Mouse (Mus musculus): ENCODE data around the gene Cyfip2. TPM values are rescaled to one million over a fixed set of nuclear protein-coding genes. Genes with fewer than 3 reads are reported as not detected.

Gene Cyfip2
- 1 to 10 TPM; 2.1 to 2.3 TPM for total RNA-seq (2021)
- long read RNA-seq, experiment 1, full-length matches to known transcripts = 1 of 2 reads
- long read RNA-seq, experiment 1, partial matches to known transcripts = 0 of 2 reads
- long read RNA-seq, experiment 1, other reads (novel, unspliced or antisense) = 1 of 2 reads
- long read RNA-seq, experiment 2, full-length matches to known transcripts = 1 of 3 reads
- long read RNA-seq, experiment 2, partial matches to known transcripts = 2 of 3 reads
- long read RNA-seq, experiment 2, other reads (novel, unspliced or antisense) = 0 of 3 reads

DNA sequence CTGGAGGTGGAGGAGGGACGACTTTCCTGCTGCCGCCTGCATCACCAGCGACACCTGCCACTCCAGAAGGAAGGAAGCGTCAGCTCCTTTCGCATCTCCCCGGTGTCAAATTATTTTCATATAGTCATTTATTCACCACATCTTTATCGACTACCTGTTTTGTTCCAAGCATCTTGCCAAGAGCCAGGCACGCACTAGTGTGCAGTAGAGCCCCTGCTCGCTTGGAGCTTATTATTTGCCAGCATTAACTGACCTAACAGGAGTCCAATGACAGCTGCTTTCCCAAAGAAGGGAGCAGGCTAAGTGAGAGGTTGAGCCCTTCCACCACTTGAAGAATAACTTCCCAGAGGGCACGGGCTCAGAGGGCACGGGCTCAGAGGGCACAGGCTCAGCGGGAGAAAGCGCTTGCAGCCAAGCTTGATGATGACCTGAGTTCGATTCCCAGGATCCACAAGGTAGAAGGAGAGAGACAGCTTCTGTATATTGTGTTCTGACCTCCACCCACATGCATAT, at the start of gene Cyfip2:
Gene Cyfip2, minus strand, starts transcription at position 337 of the 513 bp plus-strand sequence.
- no peak for DNase-seq (ENCODE audit: low spot score in 2 of 2)

DNA sequence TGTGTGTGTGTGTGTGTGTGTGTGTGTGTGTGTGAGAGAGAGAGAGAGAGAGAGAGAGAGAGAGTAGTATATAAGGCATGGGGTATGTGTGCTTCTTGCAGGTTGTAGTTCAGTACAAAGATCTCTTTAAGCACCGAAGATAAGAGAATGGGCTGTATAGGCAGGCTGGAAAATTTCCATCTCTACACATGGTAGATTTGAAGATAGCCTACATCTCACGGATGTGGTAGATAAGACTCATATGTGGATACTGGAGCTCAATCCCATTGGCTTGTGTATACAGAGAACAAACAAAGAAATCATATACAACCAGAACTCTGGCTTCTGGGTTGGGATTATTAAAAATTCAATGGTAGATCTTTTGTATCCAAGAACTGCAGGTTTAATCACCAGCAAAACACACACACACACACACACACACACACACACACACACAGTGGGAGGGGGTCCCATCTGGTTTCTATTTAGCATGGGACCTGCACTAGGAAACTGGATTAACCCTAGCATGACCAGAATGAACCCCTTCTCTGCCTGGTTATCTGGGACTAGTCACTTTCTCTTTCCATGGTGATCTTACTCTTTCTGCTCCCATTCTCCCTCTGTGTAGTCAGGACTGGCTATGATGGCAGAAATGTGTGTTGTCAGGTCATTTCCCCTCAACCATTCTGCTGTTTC, 48.5 kb upstream of the Cyfip2 start:
- no peak for DNase-seq (ENCODE audit: low spot score in 2 of 2)

DNA sequence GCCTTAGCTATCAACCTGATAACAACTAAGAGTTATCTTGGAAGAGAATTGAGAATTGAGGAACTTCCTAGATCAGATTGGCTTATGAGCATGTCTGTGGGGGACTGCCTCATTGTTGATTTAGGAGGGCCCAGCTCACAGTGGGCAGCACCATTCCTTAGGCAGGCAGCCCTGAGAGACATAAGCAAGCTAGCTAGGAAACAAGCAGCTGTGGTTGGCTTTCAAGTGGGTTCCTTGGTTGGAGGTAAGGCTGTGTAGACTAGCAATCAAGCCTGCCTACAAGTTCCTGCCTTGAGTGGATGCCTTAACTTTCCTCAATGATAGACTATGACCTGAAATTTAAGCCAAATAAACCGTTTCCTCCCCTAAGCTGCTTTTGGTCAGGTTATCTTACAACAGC, 45.7 kb upstream of the Cyfip2 start:
- no peak for DNase-seq (ENCODE audit: low spot score in 2 of 2)

DNA sequence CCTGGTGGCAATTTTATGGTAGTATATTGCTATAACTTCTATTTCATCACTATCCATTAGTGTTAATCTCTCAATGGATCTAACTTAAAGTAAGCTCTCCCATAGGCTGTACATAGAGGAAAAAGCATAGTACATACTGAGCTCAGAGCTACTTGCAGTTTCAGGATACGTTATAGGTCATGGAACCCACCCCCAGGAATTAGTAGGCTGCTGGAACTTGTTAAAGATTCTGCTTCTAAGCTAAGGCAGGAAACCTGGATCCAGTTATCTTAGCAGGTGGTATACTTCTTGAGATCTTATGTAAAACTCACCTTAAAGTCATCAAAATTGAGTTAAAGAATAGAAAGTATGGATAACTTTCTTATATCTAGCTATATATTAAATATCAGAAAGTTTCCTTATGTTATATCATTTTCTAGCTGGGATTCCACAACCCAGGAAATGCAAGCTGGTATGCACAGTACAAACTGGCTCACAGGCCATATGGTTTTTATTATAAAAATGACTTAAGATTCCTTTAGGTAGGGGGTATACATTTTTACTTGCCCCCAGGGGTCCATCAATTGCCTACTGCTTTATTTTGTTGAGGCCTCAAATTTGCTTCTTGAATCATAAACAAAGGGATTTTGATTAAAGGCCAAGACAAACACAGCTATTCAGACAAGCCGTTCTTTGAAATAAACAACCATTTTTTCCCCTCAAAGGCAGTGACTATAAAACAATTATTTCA, 37.2 kb upstream of the Cyfip2 start:
- no peak for DNase-seq (ENCODE audit: low spot score in 2 of 2)

DNA sequence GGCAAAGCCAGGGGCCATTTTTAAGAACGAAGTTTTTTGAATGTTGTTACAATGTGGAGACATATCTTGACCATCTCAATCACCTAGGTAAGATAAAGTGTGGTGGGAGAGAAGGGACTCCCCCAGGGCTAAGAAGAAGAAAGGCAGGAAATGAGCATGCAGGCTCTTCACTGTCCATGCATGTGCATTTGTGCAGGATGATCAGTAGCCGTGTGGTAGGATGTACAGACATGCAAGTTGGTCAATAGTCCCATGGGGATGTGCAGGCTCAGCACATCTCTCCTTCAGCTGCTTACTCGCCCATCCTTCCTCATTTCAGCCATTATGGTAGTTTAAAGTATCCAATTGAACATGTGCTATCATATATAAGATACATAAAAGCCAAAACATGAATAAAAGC, 35.8 kb upstream of the Cyfip2 start:
- no peak for DNase-seq (ENCODE audit: low spot score in 2 of 2)

DNA sequence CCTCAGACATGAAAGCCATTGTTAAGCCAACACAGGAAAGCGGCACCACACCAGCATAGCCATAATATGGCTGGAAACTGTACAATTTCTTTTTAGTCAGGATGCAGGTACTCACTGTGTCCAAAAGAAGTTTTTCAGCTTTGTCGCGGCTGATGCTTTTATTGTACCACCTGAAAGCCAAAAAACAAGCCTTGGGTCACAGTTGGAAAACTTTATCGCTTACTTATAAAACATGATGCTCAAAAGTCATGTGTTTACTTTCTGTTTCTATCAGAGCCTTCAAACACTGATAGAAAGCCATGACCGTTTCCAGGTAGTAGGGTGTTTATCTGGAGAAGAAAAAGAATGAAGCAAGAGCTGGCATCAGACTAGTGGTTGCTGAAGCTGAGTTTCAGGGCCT, 35.1 kb upstream of the Cyfip2 start:
- DNase-seq (ENCODE audit: low spot score in 2 of 2) = no peak

DNA sequence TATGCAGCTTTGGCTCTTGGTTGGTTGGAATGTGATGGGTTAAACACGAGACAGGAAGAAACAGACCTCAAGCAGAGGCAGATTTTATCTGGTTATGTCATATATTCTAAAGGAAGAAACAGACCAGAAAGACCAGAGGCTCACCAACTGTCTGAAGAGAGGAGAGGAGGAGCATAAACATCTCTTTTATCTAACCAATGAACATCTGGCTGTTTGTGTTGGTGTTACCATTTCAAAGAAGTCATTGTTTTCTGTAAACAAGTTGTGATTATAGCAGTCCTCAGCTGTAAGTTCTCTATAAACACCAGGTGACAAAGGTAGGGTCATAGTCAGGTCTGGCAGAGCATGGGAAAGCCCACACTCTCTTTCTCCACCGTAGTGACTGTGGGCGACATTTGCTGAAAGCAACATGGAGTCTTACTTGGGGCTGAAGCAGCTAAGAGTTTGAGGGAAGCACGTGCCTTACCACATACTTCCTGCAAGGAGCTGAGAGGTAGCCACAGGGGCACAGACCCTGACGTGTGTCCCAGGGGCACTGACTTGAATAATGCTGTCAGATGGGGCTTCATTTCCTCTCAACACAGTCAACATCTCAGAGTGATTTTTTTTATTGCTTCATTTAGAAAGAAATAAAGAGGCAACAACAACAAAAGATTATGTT, 31.4 kb upstream of the Cyfip2 start:
- no peak for DNase-seq (ENCODE audit: low spot score in 2 of 2)

DNA sequence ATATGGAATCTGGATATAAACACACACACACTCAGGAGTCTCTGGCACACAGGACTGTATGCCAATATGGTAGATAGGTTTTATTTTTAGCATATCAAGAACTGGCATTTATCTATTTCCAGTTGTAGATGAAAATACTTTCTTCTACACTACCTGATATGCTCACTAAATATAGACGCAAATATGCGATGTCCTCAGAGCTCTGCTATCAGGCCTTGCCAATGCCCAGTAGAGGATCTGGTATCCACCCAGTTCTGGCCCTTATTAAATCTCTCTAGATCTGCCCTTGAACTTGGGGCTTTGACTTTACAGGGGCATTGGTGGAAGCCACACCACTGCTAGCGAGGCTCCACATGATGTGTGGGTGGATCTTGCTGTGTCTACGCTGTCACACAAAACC, 29.3 kb upstream of the Cyfip2 start:
- DNase-seq (ENCODE audit: low spot score in 2 of 2) = no peak

DNA sequence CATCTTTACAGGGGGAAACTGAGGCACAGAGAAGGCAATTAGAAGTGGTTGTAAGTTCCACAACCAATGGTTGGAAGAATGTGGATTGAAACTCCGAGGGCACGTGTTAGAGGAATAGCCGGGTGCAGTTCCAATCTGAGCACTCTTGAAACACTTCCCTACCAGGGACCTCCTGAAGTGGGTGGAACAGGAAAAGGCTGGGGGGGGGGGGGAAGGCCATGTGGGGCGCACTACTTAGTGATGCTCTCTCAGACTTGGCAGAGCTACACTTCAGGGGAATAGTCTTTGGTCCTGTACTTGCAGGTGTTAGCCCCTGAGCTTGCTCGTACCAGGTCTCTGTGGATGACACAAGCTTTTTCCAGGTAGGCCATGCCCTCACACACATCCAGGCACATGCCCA, 23.4 kb upstream of the Cyfip2 start:
- no peak for DNase-seq (ENCODE audit: low spot score in 2 of 2)

DNA sequence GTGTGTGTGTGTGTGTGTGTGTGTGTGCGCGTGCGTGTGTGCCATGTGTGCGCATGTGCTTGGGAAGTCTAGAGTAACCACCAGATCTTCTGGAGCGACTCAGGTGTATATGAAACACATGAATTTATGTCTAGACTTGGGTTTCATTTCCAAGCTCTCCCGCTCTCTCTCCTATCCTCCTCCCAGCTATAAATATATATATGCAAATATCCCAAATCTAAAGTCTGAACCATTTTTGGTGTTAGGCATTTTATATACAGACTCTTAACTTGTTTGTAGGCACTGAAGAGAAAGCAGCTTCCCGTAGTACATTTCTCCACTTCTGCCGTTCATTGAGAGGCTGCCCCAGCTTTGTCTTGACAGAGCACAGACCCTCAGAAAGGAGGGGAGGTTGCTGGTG, 19.6 kb upstream of the Cyfip2 start:
- no peak for DNase-seq (ENCODE audit: low spot score in 2 of 2)

DNA sequence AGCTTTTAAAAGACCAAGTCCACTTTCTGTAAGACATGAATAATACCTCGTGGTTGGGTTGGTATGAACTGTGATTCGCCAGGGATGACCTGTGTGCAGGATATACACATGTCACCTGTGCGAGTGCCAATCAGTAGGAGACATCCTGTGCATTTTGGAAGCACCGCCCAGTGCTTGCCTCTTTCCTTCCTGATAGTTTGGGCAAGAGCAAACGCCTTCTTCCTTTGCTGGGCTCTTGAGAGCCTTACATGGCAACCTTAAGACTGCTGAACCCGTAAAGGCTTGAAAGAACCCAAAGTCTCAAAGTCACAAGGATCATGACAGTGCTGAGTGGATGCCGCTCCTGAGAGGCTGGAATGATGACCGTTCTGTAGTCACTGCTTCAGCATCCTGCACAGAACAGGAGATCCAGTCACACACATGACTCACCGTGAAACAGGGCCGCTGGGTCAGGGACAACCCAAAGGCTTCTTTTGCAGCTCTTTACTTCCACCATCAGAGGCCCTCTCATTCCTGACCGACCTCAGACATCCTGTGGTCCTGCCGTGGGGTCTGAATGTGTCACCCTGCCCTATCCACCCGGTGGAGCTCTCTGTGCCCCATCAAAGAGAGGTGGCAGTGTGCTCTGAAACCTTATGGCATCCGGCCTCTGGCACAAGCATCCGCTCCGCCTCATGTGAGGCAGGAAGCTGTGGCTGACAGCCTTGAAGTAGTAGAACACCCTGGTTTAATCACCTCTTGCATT, 13.8 kb upstream of the Cyfip2 start:
- no peak for DNase-seq (ENCODE audit: low spot score in 2 of 2)

DNA sequence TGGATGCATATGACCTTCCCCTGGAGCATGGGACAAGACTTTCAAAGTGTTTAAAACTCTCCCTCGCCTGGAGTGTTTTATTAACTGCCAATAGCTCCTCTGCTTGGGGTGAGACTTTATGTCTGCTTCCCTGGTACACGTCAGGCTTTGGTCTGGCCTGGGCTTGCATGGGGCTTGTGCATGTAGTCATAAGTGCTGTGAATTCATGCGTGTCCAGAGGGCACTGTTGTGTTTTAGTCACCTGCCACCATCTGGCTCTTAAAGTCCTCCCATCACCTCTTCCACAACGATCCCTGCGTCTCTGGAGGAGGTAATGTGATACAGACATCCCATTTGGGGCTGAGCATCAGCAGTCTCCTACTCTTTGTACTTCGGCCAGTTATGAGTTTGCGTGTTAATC, 8.9 kb upstream of the Cyfip2 start:
- DNase-seq (ENCODE audit: low spot score in 2 of 2) = no peak

DNA sequence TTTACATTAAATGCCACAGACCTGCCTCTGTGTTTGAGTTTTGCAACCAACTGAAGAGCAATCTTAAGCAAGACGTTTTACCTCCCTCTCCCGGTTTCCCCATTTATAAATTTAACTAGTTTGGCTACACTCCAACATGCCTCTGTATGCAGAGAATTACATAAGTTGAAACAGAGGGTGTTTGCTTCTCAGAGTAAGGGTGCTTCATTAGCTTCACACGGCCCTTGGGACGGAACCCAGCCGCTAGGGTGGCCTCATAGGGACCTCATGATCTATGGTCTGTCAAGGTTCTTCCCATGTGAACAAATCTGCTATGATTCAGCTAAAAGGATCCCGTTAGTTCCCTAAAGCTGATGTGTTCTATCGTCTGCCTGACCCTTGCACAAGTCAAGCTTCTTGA, 1.9 kb upstream of the Cyfip2 start:
- DNase-seq (ENCODE audit: low spot score in 2 of 2) = no peak

DNA sequence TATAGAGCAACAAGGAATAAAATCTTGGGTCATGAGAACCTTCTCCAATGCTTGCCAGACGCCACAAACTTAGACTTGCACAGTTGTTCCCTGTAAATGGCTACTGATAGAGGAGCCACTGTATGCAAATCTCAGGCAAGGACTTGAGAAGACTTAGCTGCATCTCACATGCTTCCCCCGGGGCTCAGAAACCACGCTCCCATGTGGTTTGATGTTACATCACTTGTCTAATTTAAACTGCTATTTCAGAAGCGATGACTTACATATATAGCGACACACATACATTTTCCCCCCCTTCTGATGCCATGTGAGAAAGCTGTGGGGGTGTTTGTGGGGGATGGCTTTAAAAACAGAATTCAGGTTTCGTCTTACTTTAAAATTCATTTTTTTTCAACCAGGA, 1.2 kb upstream of the Cyfip2 start:
- no peak for DNase-seq (ENCODE audit: low spot score in 2 of 2)

DNA sequence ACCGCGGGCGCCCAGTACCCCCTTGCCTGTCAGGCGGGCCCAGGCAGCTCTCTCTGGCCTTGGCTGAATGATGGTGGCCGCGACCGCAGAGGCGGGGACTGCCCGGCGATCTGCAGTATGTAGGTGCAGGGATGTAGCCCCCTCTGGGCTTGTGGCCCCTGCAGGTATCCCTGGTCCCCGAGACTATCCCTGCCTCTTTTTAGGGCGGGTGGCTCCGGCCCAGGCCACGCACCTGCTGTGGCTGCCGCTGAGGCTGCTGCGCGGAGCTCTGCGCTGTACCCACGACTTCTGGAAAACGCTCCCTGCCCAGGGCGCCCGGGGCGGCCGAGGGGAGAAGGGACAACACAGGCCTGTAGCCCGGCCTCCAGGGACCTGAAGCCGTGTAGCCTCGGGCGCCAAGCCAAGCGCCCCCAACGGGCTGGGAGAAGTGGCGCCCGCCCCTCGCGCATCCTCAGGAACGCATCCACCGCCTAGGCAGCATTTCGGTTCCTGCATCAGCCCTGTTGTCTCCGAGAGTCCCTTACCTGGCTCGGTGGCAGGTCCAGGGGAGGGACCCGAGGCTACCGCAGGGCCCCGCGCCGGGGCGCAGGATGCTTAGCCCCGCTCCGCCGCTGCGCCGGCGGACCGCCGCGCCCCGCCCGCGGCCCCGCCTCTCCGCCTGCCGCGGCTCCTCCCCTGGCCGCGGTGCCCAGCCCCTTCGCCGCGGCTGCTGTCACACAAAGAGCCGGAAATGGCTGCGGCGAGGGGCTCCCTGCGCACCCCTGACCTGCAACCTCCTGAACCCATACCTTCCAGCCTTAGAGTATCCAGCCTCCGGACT, 746 bp downstream of the Cyfip2 start:
- peak; percentile 24 to 26 for DNase-seq (ENCODE audit: low spot score in 2 of 2)

DNA sequence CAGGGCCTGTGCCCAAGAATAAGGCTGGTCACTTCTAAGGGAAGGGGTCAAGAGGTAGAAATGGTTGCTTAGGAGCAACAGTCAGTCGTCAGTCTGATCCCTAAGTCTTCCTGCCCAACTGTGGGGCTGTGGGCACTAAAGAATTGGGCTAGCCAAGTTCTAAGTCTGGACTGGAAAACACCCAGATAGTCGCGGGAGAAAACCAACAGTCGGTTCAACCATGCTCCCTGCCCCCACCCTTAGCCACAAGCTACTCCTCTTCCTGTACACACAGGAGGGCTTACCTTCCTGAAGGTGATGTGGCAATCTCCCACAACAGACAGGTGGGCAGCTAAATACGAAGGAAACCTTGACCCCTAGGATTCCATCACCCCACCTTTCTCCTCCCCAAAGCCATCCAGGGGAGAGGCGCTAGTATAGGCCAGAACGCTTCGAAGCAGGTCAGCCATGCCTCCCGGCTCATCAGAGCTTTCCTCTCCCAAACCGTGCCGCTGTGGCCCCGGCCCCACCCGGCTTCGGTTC, 1.4 kb downstream of the Cyfip2 start:
- no peak for DNase-seq (ENCODE audit: low spot score in 2 of 2)

DNA sequence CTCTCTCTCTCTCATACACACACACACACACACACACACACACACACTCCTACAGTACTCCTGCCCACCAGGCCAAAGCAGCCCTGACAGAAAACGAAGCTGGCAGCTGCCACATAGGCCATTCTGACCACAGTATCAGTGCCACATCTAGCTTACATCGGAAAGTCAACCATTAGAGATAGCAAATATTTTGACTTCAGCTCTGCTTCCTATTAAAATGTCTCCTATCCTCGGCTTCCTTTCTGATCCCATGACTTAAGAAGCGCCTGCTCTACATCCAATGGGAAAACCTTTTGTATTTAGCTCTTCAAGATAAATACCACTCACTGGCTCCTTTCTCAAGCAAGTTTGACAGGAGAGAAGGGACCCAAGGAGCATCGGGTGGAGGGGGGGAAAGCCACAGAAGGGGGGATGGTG, 2.0 kb downstream of the Cyfip2 start:
- no peak for DNase-seq (ENCODE audit: low spot score in 2 of 2)

DNA sequence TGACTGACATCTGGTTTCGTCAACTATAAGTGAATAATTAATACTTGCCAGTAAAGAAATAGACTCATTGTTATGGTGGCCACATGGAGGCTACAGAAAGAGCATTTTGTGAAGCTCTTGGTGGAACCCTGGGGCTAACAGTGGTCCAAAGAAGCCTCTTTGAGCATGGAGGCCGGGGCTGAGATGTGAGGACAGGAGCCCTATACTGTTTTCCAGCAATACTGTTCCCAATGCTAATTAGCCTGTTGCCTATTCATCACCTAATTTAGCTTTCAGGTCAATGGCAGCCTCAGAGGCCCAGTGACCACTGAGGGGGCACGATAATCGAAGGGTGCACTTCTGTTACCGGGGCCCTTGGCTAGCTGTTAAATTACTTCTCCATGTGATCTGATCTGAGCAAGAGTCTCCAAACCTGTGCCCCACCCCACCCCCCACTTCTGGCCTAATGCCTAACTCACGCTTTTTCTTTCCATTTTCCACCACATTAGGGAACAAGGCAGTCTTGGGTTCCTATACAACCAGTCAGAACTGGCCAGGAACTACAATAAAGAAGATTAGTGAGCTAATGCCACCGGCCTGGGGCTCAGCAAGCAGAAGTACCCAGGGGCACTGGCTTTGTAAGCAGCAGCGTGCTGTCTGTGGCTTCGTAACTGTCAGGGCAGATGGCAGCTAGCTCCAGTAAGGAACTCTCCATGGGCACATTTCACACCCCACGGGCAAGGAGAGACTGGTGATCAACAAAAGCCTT, 2.7 kb downstream of the Cyfip2 start:
- DNase-seq (ENCODE audit: low spot score in 2 of 2) = no peak

DNA sequence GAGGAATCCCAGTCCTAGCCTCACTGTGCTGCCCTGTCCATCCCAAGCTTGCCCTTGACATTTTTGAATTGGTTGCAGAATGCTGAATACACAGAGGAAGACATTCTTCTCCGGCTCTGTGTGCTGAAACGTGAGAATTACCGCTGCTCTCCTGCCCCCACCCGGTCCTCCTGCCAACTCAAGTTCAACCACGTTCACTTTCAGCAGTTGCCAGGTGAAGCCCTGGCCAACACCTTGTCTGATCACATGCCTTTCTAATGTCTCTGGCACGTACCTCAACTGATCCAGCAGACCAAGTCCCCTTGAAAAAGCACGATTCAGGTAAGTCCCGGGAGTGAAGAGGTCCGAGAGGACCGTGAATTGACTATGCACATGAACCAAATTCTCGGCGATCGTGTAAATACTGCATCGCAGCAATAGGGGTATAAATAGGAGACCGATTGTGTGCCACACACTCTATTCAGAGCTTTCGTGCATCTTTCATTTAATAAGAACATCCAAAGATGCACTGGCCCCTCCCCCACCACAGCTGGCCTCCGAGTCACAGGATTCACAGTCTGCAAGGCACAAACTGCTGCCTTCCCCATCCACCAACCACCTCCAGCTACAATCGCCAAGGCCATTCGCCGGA, 3.4 kb downstream of the Cyfip2 start:
- no peak for DNase-seq (ENCODE audit: low spot score in 2 of 2)
